Mouse (Mus musculus) MEL (cell line): Measurements from ENCODE around the gene Ripor2.

Source experiments
- CHD1 ChIP-seq: IDR thresholded peaks from 2 replicates; pipeline ENCODE4 v1.6.1; 2012; ENCODE audit warnings: low read depth, mild to moderate bottlenecking, inconsistent platforms, low read length, improper control_type of control experiment
- CHD2 ChIP-seq: IDR thresholded peaks from 2 replicates; pipeline ENCODE4 v1.6.1; 2011; ENCODE audit warnings: low read length, improper control_type of control experiment
- CTCF ChIP-seq, 3 experiments: IDR thresholded peaks in 2 of 3; conservative IDR thresholded peaks in 1 of 3; 2 replicates each; pipeline ENCODE4 v1.5.1; 2011 to 2012; ENCODE audit warnings: low read length in 3 of 3, low read depth in 2 of 3, mild to moderate bottlenecking in 2 of 3, improper control_type of control experiment in 1 of 3, inconsistent platforms in 1 of 3, mixed read lengths in 1 of 3, moderate library complexity in 1 of 3; ENCODE audit not compliant: control insufficient read depth in 1 of 3, insufficient read depth in 1 of 3, poor library complexity in 1 of 3, severe bottlenecking in 1 of 3
- EP300 ChIP-seq, 2 experiments: IDR thresholded peaks; 2 replicates each; pipeline ENCODE4 v1.6.1; 2011; ENCODE audit warnings: improper control_type of control experiment in 2 of 2, low read length in 2 of 2, low read depth in 1 of 2, mild to moderate bottlenecking in 1 of 2
- HCFC1 ChIP-seq: IDR thresholded peaks from 2 replicates; pipeline ENCODE4 v1.6.1; 2012; ENCODE audit warnings: low read depth, mild to moderate bottlenecking, inconsistent platforms, low read length, improper control_type of control experiment, moderate library complexity
- MAX ChIP-seq: IDR thresholded peaks from 2 replicates; pipeline ENCODE4 v1.6.1; 2011; ENCODE audit warnings: low read length, improper control_type of control experiment
- MYB ChIP-seq: IDR thresholded peaks from 2 replicates; pipeline ENCODE4 v1.6.1; 2011; ENCODE audit warnings: mild to moderate bottlenecking, low read depth, low read length, improper control_type of control experiment
- POLR2A ChIP-seq, 2 experiments: IDR thresholded peaks; 2 replicates each; pipeline ENCODE4 v1.6.1; 2011 to 2012; ENCODE audit warnings: low read length in 2 of 2, mild to moderate bottlenecking in 2 of 2, control low read depth in 1 of 2, improper control_type of control experiment in 1 of 2, low read depth in 1 of 2, moderate library complexity in 1 of 2; ENCODE audit not compliant: control insufficient read depth in 1 of 2, insufficient read depth in 1 of 2, poor library complexity in 1 of 2
- RCOR1 ChIP-seq: IDR thresholded peaks from 2 replicates; pipeline ENCODE4 v1.6.1; 2012; ENCODE audit warnings: low read depth, mild to moderate bottlenecking, inconsistent platforms, low read length, improper control_type of control experiment
- SMC3 ChIP-seq: IDR thresholded peaks from 2 replicates; pipeline ENCODE4 v1.6.1; 2011; ENCODE audit warnings: low read depth, low read length, improper control_type of control experiment
- USF2 ChIP-seq, 2 experiments: IDR thresholded peaks; 2 replicates each; pipeline ENCODE4 v1.6.1; 2011 to 2012; ENCODE audit warnings: improper control_type of control experiment in 2 of 2, low read length in 2 of 2, borderline replicate concordance in 1 of 2, inconsistent platforms in 1 of 2, low read depth in 1 of 2, mild to moderate bottlenecking in 1 of 2; ENCODE audit not compliant: insufficient read depth in 1 of 2
- ZMIZ1 ChIP-seq: IDR thresholded peaks from 2 replicates; pipeline ENCODE4 v1.6.1; 2012; ENCODE audit warnings: low read depth, mild to moderate bottlenecking, inconsistent platforms, low read length, improper control_type of control experiment, moderate library complexity
- ZNF384 ChIP-seq: IDR thresholded peaks from 2 replicates; pipeline ENCODE4 v1.6.1; 2012; ENCODE audit warnings: low read depth, mild to moderate bottlenecking, inconsistent platforms, low read length, improper control_type of control experiment

DNA sequence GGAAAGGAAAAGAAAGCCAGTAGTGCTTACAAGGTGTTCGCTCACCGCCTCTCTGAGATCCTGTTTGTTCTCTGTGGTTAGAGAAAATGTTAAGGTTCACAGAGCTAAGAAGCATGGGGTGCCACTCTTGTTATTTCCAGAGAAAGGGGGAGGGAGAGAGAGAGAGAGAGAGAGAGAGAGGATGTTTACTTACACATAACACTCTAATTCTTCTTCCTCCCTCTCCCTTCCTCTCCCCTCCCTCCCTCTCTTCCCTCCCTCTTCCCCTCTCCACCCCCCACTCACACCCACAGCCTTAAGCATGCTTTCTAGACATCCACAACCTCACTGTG, 35.8 kb downstream of the Ripor2 start:
- no peak for TF ChIP-seq CTCF (IDR thresholded peaks at IDR 0.05 in 2 of 3, conservative IDR thresholded peaks at IDR 0.05 in 1 of 3; ENCODE audit: control insufficient read depth in 1 of 3, insufficient read depth in 1 of 3, low read depth in 2 of 3, low read length in 3 of 3, poor library complexity in 1 of 3, severe bottlenecking in 1 of 3)
- no peak for TF ChIP-seq POLR2A (IDR thresholded peaks at IDR 0.05; ENCODE audit: control insufficient read depth in 1 of 2, insufficient read depth in 1 of 2, low read depth in 1 of 2, low read length in 2 of 2, poor library complexity in 1 of 2)
- no peak for TF ChIP-seq CHD1
- no peak for TF ChIP-seq ZNF384
- TF ChIP-seq HCFC1 = no peak
- no peak for TF ChIP-seq EP300 (IDR thresholded peaks at IDR 0.05; ENCODE audit: low read depth in 1 of 2, low read length in 2 of 2)
- TF ChIP-seq RCOR1 = no peak
- no peak for TF ChIP-seq MAX
- no peak for TF ChIP-seq ZMIZ1
- no peak for TF ChIP-seq CHD2
- no peak for TF ChIP-seq USF2 (IDR thresholded peaks at IDR 0.05; ENCODE audit: borderline replicate concordance in 1 of 2, insufficient read depth in 1 of 2, low read depth in 1 of 2, low read length in 2 of 2)
- TF ChIP-seq MYB = no peak
- TF ChIP-seq SMC3 = no peak
